Mouse (Mus musculus) heart, postnatal 0 days (tissue): Measurements from ENCODE around the gene Mrps21. TPM values are rescaled to one million over a fixed set of nuclear protein-coding genes. Genes with fewer than 3 reads are reported as not detected.
A peak's percentile ranks its signal among the peaks of the same experiment; 100 is the strongest.

Experiments used
- ATAC-seq: fragments of 200-750 bp; cut with Nextera tagmentation; 2 replicates; pipeline ENCODE4 v1.8.0; 2017; ENCODE audit warnings: low read depth, moderate number of reproducible peaks, moderate library complexity; ENCODE audit not compliant: insufficient read depth
- DNase-seq: peaks from one replicate; pipeline ENCODE4 v3.0.0-alpha.2; 2016; ENCODE audit warnings: low spot score
- H3K27ac ChIP-seq: fragments of 300-500 bp; sonication (generic); 2 replicates; pipeline ENCODE4 v1.5.1; 2014; ENCODE audit warnings: low read depth, mild to moderate bottlenecking
- H3K27me3 ChIP-seq: fragments of 300-500 bp; sonication (generic); 2 replicates; pipeline ENCODE4 v1.6.1; 2014; ENCODE audit warnings: low read length, mixed read lengths; ENCODE audit not compliant: control insufficient read depth, insufficient read depth
- H3K36me3 ChIP-seq: fragments of 300-500 bp; sonication (generic); replicated peaks from 2 replicates; pipeline ENCODE4 v1.6.1; 2014; ENCODE audit warnings: low read length, mixed read lengths; ENCODE audit not compliant: control insufficient read depth, insufficient read depth
- H3K4me1 ChIP-seq: fragments of 300-500 bp; sonication (generic); 2 replicates; pipeline ENCODE4 v1.6.1; 2014; ENCODE audit warnings: antibody characterized with exemption; ENCODE audit not compliant: control insufficient read depth, insufficient read depth
- H3K4me2 ChIP-seq: fragments of 300-500 bp; sonication (generic); 2 replicates; pipeline ENCODE4 v1.6.1; 2014; ENCODE audit warnings: low read depth, mild to moderate bottlenecking, low read length, moderate library complexity
- H3K4me3 ChIP-seq: fragments of 300-500 bp; sonication (generic); 2 replicates; pipeline ENCODE4 v1.5.1; 2014; ENCODE audit warnings: low read depth, low read length
- H3K9ac ChIP-seq: fragments of 300-500 bp; sonication (generic); replicated peaks from 2 replicates; pipeline ENCODE4 v1.6.1; 2014; ENCODE audit warnings: low read depth, low read length, mixed read lengths
- H3K9me3 ChIP-seq: fragments of 300-500 bp; sonication (generic); replicated peaks from 2 replicates; pipeline ENCODE4 v1.6.1; 2016; ENCODE audit warnings: low read length; ENCODE audit not compliant: control insufficient read depth
- CTCF ChIP-seq: IDR thresholded peaks from 2 replicates; pipeline ENCODE4 v1.5.1; 2016; ENCODE audit warnings: antibody characterized with exemption, control low read depth, low read depth
- EP300 ChIP-seq: IDR thresholded peaks from 2 replicates; pipeline ENCODE4 v1.6.1; 2016; ENCODE audit warnings: antibody characterized with exemption, low read depth
- WGBS: fragments of 180-500 bp; shearing (Covaris S2); extraction: QIAGEN DNeasy Blood & Tissue Kit; methylation state at CpG from one replicate; pipeline ENCODE4 v1.1.7; 2014; 5-methylcytosine and 5-hydroxymethylcytosine counted together
- polyA plus RNA-seq: library from polyadenylated mRNA; unstranded; fragments of >200 nt; fragmentation: Nextera tagmentation; extraction: Ambion mirVana; gene quantifications from 2 replicates; pipeline ENCODE4 v1.2.1, GENCODE M21; 2015
- total RNA-seq: library from RNA; depleted of rRNA; stranded (reverse); fragments of >200 nt; gene quantifications from 2 replicates; pipeline ENCODE4 v1.2.3, GENCODE M21; 2014; ENCODE audit warnings: low replicate concordance

Mrps21 gene
- total and polyA plus RNA-seq, 2 experiments from 2014 or later = 222 to 521 TPM

DNA sequence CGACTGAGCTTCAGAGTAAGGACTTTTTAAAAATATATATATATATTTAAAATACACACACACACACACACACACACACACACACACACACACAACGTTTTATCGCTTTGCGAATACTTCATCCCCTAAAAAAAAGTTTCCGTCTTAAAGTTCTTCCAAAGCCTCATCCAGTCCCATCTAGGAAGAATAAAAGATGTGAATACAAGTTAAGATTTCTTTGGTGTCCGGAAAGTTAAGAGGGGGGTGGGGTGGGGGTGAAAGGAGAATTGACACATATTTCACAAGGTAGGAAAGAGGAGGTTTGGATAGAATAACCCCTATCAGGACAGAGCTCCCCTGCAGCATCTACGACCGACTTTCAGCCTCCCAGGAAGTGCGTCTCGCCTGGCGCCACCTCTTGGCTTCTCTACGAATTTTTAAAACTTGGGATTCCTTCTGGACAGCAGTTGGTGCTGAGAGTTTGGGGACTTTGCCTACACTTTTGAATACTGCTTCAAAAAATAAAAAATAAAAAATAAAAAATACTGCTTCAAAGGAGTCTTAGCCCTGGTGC lies 34.7 kb upstream of the Mrps21 start:
- H3K4me3 ChIP-seq = peak overlapping the region; percentile 46
- no peaks in the 10 kb centered on the region for H3K9me3 ChIP-seq
- WGBS = 2% methylated on average over 12 of the region's 12 CpGs
- peak overlapping the region; percentile 77 for H3K4me2 ChIP-seq
- H3K36me3 ChIP-seq = no peaks in the 10 kb centered on the region
- DNase-seq (peak; percentile 67), ATAC-seq (no peak)
- no peaks in the 10 kb centered on the region for H3K27me3 ChIP-seq
- H3K27ac ChIP-seq = peak overlapping the region; percentile 86; the same call in 1 of the 2 replicates
- H3K9ac ChIP-seq = no peak overlapping the region
- H3K4me1 ChIP-seq = peaks cover 26% of the 10 kb centered on the region
- TF ChIP-seq EP300 (no peak), CTCF (peak; percentile 58)

DNA sequence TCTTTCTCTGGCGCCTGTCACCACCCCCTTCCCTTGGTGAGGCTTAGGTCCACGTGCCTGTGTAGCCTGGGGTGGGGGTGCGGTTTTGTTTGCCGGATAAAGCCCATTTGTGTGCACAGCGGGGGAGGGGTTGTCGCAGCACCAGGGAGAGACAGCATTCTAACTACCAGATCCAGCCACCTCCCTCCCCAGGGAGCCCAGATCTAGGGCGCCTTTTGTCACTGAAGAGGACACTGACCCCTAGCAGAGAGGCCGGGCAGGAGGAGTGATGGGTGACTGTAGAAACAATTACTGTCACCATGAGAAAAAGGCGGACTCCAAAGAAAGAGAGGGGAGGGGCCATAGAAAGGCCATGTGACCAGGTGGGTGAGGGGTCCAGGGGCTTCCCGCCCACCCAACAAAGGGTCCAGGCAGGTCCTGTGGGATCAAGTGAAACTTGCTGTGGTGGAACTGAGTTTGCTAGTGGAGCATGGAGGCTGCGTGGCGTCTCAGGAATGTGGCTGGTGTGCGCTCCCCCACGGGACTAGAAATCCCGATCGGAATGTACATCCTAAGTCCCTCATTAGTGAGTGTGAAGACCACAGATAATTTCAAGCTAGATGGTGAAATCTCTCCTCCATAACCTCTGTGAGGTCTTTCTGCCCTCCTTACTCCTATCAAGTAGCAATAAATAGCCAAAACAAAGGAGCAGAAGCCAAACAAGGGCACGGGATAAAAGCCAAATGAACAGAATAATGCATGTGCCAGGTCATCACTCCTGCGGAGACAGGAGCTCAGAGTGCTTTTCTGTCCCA lies 34.0 kb upstream of the Mrps21 start:
- peak overlapping the region; percentile 70; the same call in 1 of the 2 replicates for H3K9ac ChIP-seq
- peak overlapping the region; percentile 77 for H3K4me2 ChIP-seq
- H3K4me1 ChIP-seq = peaks cover 26% of the 10 kb centered on the region
- peak overlapping the region; percentile 86 for H3K27ac ChIP-seq
- TF ChIP-seq CTCF = no peak
- no peak for TF ChIP-seq EP300
- H3K9me3 ChIP-seq = no peaks in the 10 kb centered on the region
- peak overlapping the region; percentile 46 for H3K4me3 ChIP-seq
- no peaks in the 10 kb centered on the region for H3K36me3 ChIP-seq
- WGBS = under 1% methylated on average over 18 of the region's 18 CpGs
- DNase-seq (peak; percentile 35), ATAC-seq (peak; percentile 35)
- no peaks in the 10 kb centered on the region for H3K27me3 ChIP-seq

DNA sequence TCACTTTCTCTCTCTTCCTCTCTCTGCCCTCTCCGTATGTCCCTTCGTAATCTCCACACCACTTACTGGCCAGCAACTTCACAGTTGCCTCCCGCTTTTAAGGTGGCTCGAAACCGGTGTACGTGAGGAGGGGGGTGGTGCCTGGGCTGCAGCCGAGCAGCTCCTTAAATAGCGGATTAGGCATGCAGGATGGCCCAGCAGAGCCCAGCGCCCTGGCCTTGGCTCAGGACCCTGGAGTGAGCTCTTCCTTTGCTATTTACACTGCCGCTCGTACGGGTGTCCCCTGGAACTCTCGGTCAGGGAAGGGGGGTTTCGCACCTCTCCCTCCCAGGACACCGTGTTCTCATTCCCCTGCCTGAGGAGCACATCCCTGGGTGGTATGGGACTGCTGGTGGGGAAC lies 33.2 kb upstream of the Mrps21 start, which contains the start of gene Car14:
Gene Car14, minus strand, starts transcription at position 124 of the 400 bp plus-strand sequence.
- peak; percentile 69 for DNase-seq
- peak within 1 kb of the TSS; percentile 77 for H3K4me2 ChIP-seq
- no peaks in the 10 kb centered on the region for H3K9me3 ChIP-seq
- H3K27me3 ChIP-seq = no peaks in the 10 kb centered on the region
- peak within 1 kb of the TSS; percentile 46 for H3K4me3 ChIP-seq
- no peaks in the 10 kb centered on the region for H3K36me3 ChIP-seq
- ATAC-seq = peak; percentile 61
- peak within 1 kb of the TSS; percentile 70 for H3K9ac ChIP-seq
- TF ChIP-seq CTCF = no peak
- TF ChIP-seq EP300 = 0 out of 2 replicates have a peak, but pooled peaks have one; percentile 31
- peak within 1 kb of the TSS; percentile 86 for H3K27ac ChIP-seq
- H3K4me1 ChIP-seq = peaks cover 26% of the 10 kb centered on the region
- 0% methylated on average over 15 of the region's 15 CpGs for whole genome bisulfite sequencing

DNA sequence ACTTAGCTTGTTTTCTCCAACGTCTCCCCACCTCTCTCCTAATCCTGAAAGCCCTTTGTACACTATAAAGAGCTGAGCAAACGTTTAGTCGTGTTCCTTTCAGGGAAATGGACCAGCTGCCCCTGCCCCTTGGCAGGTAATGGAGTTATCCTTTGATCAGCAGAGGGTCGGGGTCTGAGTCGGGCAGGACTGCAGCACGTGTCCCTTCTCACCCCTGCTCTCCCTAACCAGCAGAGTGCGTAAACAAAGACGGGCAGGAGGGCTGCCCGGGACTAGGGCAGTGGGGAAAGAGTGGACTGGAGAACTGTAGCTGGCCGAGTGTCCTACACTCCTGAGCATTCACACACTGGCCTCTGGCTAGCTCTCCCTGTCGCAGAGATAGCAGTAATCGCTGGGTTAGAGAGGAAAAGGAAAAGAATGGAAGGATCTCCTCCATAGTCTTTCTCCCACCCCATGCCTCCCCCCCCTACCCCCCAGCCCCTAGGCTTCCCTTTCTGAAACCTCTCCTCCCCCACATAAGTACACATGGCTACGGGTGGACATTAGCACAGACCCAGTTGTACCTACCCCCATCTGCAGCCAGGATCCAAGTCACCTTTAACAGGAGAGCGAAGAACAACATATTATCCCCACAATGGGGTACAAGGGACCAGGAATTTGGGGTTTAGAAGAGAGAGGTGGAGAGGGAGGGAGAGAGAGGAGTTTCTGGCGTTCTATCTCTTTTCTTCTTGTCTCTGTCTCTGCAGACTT lies 32.6 kb upstream of the Mrps21 start:
- Histone ChIP-seq H3K36me3 (0 out of 2 replicates have a peak, but pooled peaks cover 2% of the 10 kb centered on the region), H3K4me2 (peak overlapping the region; percentile 77), H3K4me3 (peak overlapping the region; percentile 46), H3K27me3 (no peaks in the 10 kb centered on the region), H3K27ac (peak overlapping the region; percentile 86), H3K4me1 (peaks cover 26% of the 10 kb centered on the region), H3K9ac (peak overlapping the region; percentile 70), H3K9me3 (no peaks in the 10 kb centered on the region)
- ATAC-seq (peak; percentile 27), DNase-seq (peak; percentile 30)
- WGBS = 3% methylated on average over 15 of the region's 15 CpGs
- TF ChIP-seq CTCF (no peak), EP300 (no peak)

DNA sequence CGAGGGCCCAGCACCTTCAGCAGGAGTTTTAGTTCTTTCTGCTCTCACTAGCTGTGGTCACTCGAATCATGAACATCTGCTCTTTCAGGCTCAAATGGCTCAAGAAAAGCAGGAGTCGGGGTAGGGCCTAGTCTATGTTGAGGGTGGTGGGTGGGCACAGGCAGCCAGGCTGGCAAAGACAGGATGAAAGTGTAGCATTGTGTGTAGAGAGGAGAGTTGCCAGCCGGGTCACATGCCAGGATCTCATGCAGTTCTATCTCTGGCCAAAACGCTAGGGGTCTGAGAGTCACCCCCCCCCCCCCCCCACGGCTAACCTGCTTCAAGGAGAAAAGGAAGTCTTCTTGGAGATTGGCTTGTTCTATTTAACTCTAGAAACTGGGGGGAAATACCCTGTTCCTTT lies 31.3 kb upstream of the Mrps21 start:
- peaks cover 26% of the 10 kb centered on the region for H3K4me1 ChIP-seq
- peaks cover 14% of the 10 kb centered on the region; the same call in 1 of the 2 replicates for H3K36me3 ChIP-seq
- H3K4me2 ChIP-seq = peak overlapping the region; percentile 77
- no peaks in the 10 kb centered on the region for H3K9me3 ChIP-seq
- TF ChIP-seq EP300 (no peak), CTCF (no peak)
- peak overlapping the region; percentile 46 for H3K4me3 ChIP-seq
- DNase-seq = peak; percentile 15
- no peaks in the 10 kb centered on the region for H3K27me3 ChIP-seq
- H3K9ac ChIP-seq = 0 out of 2 replicates have a peak overlapping the region, but pooled peaks have one; percentile 1
- H3K27ac ChIP-seq = peak overlapping the region; percentile 86
- WGBS = 23% methylated on average over 6 of the region's 6 CpGs
- ATAC-seq = no peak; the same call in 1 of the 2 replicates
